Mouse (Mus musculus): ENCODE measurements around the gene Dnajc24. TPM values are rescaled to one million over a fixed set of nuclear protein-coding genes. Genes with fewer than 3 reads are reported as not detected.

The Dnajc24 gene
- polyA plus RNA-seq, 1 experiment from 2014 or later: 33.1 TPM

Small RNA genes within 50 kb of the gene (microRNA-seq; reads per million reads assigned to microRNA genes)
- not detected for gene Gm22002 (ENCODE audit: borderline number of aligned reads)

Other genes with a start within 250 kb of the Dnajc24 start
- 20.6 and 22.0 TPM in 2 replicates for gene Elp4, start 99.0 kb downstream of the Dnajc24 start, polyA plus RNA-seq (2014; fragmentation: Nextera tagmentation; extraction: Ambion mirVana)
- 111 and 113 TPM in 2 replicates for gene Immp1l, start 98.9 kb downstream of the Dnajc24 start, polyA plus RNA-seq (2014; fragmentation: Nextera tagmentation; extraction: Ambion mirVana)

All from heart, embryonic 11.5 days (tissue).